Mouse (Mus musculus) adrenal gland, postnatal 36 days (tissue): ENCODE measurements around the gene Gm10424. TPM values are rescaled to one million over a fixed set of nuclear protein-coding genes. Genes with fewer than 3 reads are reported as not detected.
"Not testable (repeated sequence)": the region's sequence is repeated elsewhere in the genome, so short reads cannot be mapped to it uniquely, and the experiment has no call there.

Experiments used
- DNase-seq, 2 experiments: peaks; one replicate each; pipeline ENCODE4 v3.0.0; 2021; ENCODE audit warnings: mixed read lengths in 1 of 2
- long read RNA-seq, 2 experiments: library from polyadenylated mRNA; stranded (forward); transcript quantifications; one replicate each; pipeline ENCODE4 v2.0.0; 2021; ENCODE audit warnings: borderline sequencing depth in 2 of 2
- total RNA-seq, 2 experiments: library from RNA; stranded (reverse); gene quantifications; 2 replicates each; pipeline ENCODE4 v1.2.3; 2021

Gm10424 gene
- total RNA-seq: not detected
- long read RNA-seq, experiment 1: 0 reads
- long read RNA-seq, experiment 2: 0 reads

DNA sequence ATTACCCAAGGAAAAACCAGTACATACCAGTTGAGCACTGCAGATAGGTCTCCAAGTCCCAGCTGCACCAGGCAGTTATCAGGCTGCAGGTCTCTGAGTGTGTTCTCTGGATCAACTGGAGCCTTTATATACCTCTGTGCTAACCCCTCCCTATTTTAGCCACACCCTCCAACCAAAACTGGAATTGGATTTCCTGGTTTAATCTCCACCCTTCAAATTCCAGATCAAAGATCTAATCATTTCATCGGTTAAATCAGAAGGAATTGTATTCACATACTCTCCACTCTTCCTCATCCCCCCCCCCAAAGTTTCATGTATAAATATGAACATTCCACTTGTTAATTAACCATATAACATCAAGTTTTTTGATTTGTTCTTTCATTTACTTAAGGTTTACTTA is at the start of gene Gm10424:
TSS of gene Gm10424 (minus strand) at position 101 of the 400 bp plus-strand sequence.
- DNase-seq: not testable (repeated sequence)

- DNase-seq: not testable (repeated sequence)
Measured at GRCm38 (mm10) chr5:95305611-95306010, 33.0 kb upstream of the Gm10424 start, which contains the start of gene Gm3259. Gm3259 (plus strand) TSS chr5:95305911.

Other genes starting within 250 kb of the Gm10424 start
- gene Gm7942, start 165.8 kb downstream of the Gm10424 start, total RNA-seq: not detected
- not detected for gene Gm16513, start 90.1 kb downstream of the Gm10424 start, total RNA-seq
- not detected for gene Gm3259, start 33.1 kb upstream of the Gm10424 start, total RNA-seq
- not detected for gene D5Ertd577e, start 184.0 kb upstream of the Gm10424 start, total RNA-seq
- gene Gm3286, start 238.0 kb upstream of the Gm10424 start, total RNA-seq: not detected